Mouse (Mus musculus) B cell, adult (primary cell): Measurements from ENCODE around the gene Paox. TPM values are rescaled to one million over a fixed set of nuclear protein-coding genes. Genes with fewer than 3 reads are reported as not detected.

Source experiments
- total RNA-seq: library from RNA; stranded (reverse); gene quantifications from 4 replicates; pipeline ENCODE4 v1.2.4, GENCODE M21; 2023; ENCODE audit not compliant: inconsistent age

Paox gene
- 1.6 to 6.7 TPM (median 5.0 TPM) in 4 replicates for total RNA-seq

GRCm38 (mm10) chr7:140115583-140116328, at the start of gene Paox:
Paox (plus strand) TSS chr7:140115799.

GRCm38 (mm10) chr7:140082242-140082678, 33.3 kb upstream of the Paox start, which contains the start of gene Caly:
Caly (minus strand) TSS chr7:140082548.

GRCm38 (mm10) chr7:140092924-140093528, 22.6 kb upstream of the Paox start, which contains the start of gene Prap1:
Prap1 (plus strand) TSS chr7:140093395.

GRCm38 (mm10) chr7:140101993-140102860, 13.4 kb upstream of the Paox start, which contains the start of gene Fuom:
Fuom (minus strand) TSS chr7:140102441.

GRCm38 (mm10) chr7:140116329-140117054, 893 bp downstream of the Paox start, which contains the start of gene Echs1:
Echs1 (minus strand) TSS chr7:140116476.

GRCm38 (mm10) chr7:140137135-140138020, 21.8 kb downstream of the Paox start, which contains the start of gene Mtg1:
Mtg1 (plus strand) TSS chr7:140137564.

GRCm38 (mm10) chr7:140154218-140154927, 38.8 kb downstream of the Paox start, which contains the start of gene Sprn:
Sprn (minus strand) TSS chr7:140154877.

GRCm38 (mm10) chr7:140164664-140165063, 49.1 kb downstream of the Paox start, which contains the start of gene Olfr522:
Olfr522 (minus strand) TSS chr7:140164764.

GRCm38 (mm10) chr7:140172936-140173335, 57.3 kb downstream of the Paox start, which contains the start of gene Olfr523:
Olfr523 (plus strand) TSS chr7:140173217.

Other genes starting within 250 kb of the Paox start
- gene Kndc1, start 221.1 kb upstream of the Paox start, total RNA-seq = not detected in 4 replicates
- 0.42 TPM in 1 of 4 replicates, not detected in the others for gene Utf1, start 172.0 kb upstream of the Paox start, total RNA-seq
- 0.83 TPM in 1 of 4 replicates, not detected in the others for gene 6430531B16Rik, start 137.0 kb upstream of the Paox start, total RNA-seq
- gene Adam8, start 123.2 kb upstream of the Paox start, total RNA-seq = 1.5 to 3.0 TPM (median 2.4 TPM) in 4 replicates
- 37.8 to 50.2 TPM (median 42.3 TPM) in 4 replicates for gene Zfp511, start 79.4 kb upstream of the Paox start, total RNA-seq
- gene Tubgcp2, start 79.1 kb upstream of the Paox start, total RNA-seq = 30.9 to 38.7 TPM (median 35.1 TPM) in 4 replicates
- gene Msx3, start 66.7 kb upstream of the Paox start, total RNA-seq = not detected in 4 replicates
- gene Caly, start 33.3 kb upstream of the Paox start, total RNA-seq = not detected in 4 replicates
- not detected in 4 replicates for gene Prap1, start 22.4 kb upstream of the Paox start, total RNA-seq
- 2.2 to 3.9 TPM (median 3.2 TPM) in 4 replicates for gene Fuom, start 13.4 kb upstream of the Paox start, total RNA-seq
- gene Echs1, start 677 bp downstream of the Paox start, total RNA-seq = 23.9 to 29.1 TPM (median 25.5 TPM) in 4 replicates
- gene Mtg1, start 21.8 kb downstream of the Paox start, total RNA-seq = 11.1 to 17.4 TPM (median 14.2 TPM) in 4 replicates
- gene Sprn, start 39.1 kb downstream of the Paox start, total RNA-seq = not detected in 4 replicates
- not detected in 4 replicates for gene Olfr522, start 49.0 kb downstream of the Paox start, total RNA-seq
- gene Olfr523, start 57.4 kb downstream of the Paox start, total RNA-seq = not detected in 4 replicates
- not detected in 4 replicates for gene Olfr524, start 90.2 kb downstream of the Paox start, total RNA-seq
- gene Cd163l1, start 102.5 kb downstream of the Paox start, total RNA-seq = not detected in 4 replicates
- gene 5830411N06Rik, start 131.5 kb downstream of the Paox start, total RNA-seq = not detected in 4 replicates
- gene Olfr525, start 205.1 kb downstream of the Paox start, total RNA-seq = not detected in 4 replicates
- gene Olfr527, start 218.2 kb downstream of the Paox start, total RNA-seq = not detected in 4 replicates
- not detected in 4 replicates for gene Olfr60, start 245.9 kb downstream of the Paox start, total RNA-seq